Mouse (Mus musculus) thymus, postnatal 0 days (tissue): ENCODE measurements around the gene Trappc5. TPM values are rescaled to one million over a fixed set of nuclear protein-coding genes. Genes with fewer than 3 reads are reported as not detected.

ENCODE experiments used
- DNase-seq: peaks from one replicate; pipeline ENCODE4 v3.0.0-alpha.2; 2015; ENCODE audit warnings: low spot score
- polyA plus RNA-seq: library from polyadenylated mRNA; unstranded; fragments of >200 nt; fragmentation: Nextera tagmentation; extraction: Ambion mirVana; gene quantifications from 2 replicates; pipeline ENCODE4 v1.2.1, GENCODE M21; 2015

Gene Trappc5
- polyA plus RNA-seq, 1 experiment from 2014 or later: 41.7 TPM

DNA sequence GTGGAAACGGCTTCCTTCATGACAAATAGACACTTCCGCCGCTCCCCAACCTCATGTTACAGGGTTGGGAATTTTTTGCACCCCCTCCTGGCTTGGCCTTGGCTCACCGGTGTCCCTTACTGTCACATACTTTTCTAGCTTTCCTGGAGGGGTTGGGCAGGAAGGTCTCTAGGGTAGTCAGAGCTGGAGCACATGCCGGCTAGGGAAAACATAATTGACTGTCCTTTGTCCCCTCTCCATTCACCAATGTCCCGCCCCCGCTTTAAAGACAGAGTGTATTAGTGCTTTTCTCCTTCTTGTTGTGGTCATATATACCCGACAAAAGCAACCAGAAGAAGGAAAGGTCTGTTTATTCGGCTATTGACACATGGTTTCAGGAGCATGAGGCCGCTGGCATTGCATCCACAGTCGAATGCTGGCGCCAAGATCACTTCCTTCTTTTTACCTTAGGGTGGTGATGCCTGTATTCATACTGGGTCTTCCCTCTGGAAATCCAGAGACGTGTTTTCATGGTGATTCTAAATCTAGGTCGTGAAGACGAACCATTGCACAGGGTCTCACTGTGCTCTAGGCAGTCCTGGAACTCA, 987 bp downstream of the Trappc5 start:
- no peak for DNase-seq

DNA sequence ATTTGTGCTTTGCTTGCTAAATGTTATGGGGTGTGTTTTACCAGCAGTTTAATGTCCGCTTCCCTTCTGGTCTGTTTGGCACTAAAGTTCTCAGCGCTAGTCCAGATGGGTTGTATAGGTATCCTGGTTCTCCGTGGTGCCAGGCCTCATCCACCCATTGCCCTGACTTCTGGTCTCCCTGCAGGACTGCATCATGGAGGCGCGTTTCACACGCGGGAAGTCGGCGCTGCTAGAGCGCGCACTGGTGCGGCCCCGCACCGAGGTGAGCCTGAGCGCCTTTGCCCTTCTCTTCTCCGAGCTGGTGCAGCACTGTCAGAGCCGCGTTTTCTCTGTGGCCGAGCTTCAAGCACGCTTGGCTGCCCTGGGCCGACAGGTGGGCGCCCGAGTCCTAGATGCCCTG, 2.7 kb downstream of the Trappc5 start:
- DNase-seq: no peak

DNA sequence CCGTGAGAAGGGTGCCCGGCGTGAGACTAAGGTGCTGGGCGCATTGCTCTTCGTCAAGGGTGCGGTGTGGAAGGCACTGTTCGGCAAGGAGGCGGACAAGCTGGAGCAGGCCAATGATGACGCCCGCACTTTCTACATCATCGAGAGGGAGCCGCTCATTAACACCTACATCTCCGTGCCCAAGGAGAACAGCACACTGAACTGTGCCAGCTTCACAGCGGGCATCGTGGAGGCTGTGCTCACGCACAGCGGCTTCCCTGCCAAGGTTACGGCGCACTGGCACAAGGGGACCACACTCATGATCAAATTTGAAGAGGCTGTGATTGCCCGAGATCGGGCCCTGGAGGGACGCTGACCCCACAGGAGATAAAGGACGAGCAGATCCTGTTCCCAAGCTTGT, 3.1 kb downstream of the Trappc5 start:
- DNase-seq: no peak

DNA sequence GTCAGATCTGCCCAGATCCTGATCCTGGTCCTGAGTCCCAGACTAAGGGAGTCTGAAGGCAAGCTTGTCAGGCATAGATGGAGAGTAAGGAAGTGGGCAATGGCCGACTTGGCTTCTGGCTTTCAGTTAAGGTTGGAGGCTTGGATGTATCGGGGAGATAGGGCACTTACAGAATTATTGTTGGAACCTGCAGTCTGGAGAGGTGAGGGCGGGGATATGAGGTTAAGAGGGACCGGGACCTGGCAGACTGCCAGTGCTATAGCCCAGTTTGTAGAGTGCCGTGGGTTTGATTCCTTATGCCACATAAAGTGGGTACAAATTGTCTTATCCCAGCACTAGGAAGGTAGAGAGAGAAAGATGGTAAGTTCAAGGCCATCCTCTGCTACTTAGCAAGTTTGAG, 3.6 kb downstream of the Trappc5 start:
- no peak for DNase-seq

DNA sequence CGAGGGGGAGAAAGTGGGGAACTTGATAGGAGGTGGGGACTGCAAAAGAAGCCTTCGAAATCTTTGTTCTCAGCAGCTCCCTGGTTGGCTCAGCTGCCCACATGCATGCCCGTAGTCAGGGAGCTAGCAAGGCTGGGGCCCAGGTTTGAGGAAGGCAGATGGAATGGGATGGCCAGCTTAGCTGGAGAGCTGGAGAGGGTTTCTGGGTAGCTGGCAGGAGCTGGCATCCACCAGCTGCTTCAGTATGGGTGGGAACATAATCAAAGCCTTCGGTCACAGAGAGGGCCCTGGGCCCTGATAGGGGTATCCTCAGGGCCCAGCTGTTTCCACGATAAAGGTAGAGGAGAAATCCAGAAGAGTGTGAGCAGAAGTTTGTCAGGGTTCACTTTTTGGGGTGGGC, 6.3 kb downstream of the Trappc5 start:
- no peak for DNase-seq

DNA sequence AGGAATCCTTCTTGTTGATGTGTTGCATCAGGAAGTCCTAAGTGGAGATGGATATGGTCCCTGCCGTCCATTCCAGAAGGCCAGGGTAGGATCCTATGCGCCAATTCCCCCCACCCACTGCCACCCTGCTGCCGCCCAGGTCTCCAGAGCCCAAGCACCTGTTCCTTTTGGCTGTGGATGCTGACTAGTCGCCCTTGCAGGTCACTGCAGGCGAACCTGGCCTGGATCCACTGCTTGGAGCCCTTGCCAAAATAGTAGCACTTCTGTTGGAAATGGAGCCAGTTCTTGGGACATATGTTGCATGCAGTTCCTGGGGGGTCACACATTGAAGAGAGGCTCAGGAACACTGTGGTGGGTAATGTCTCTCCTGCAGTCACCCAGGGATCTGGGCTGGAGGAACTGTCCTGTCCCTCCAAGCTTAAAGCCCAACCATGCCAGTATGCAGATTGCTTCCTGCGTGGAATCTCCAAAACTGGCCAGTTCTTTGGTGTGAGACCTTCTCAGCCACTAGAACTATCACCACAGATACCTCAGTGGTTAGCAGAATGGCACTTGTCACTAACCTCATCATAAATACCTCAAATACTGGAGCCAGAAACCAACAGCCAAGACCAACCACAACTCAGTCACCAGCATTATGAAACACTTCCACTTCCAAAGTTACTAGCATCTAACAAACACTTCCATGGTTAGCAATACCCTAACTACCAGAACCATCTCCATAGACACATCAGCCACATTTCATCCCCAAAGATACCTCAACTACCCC, 7.5 kb downstream of the Trappc5 start:
- no peak for DNase-seq

DNA sequence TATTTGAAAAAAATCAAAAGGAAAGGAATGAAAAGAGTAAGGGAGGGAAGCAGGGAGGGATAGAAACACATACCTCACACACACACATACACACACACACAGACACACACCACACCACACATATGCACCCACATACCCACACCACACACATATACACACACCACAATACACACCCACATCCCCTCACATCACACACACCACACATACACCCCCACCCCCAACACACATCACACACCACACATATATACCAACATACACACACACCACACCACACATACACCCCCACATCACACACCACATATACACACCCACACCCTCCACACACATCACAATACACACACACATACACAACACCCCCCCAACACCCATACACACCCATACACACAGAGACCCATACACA, 8.4 kb downstream of the Trappc5 start:
- no peak for DNase-seq

DNA sequence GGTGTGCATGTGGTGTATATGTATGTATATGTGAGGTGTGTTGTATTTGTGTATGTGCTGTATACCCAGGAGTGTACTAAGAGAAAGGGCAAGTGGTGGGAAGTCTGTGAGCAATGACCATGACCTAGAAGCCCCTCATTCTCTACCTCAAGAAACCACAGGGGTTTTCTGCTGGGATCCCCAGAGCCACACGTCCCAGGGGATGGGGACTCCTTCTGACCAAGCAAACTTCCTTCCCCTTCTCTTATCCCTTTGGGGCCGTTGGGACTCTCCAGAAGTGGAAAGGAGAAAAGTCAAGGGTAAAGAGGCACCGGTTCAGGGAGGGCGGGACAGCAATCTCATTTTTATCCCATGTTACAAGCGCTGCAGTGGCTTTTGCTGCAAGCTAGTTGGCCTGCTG, 9.3 kb downstream of the Trappc5 start:
- DNase-seq: no peak

DNA sequence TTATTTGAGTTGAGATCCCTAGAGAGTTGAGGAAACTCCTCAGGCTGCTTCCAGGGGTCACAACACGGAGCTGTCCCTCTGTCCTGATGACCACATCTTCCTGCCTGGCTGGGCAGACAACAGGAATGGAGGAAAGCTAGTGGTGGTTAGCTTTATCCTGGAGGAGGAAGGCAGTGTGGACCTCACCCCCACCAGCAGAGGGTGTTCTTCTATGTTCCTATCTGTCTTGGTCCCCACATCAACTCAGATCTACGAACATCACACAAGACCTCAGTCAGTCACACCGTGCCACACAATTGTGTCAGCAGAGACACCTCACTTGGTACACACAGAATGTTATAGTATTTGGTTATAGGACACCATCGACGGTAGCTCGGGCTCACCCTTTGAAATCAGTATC, 11.4 kb downstream of the Trappc5 start:
- no peak for DNase-seq

DNA sequence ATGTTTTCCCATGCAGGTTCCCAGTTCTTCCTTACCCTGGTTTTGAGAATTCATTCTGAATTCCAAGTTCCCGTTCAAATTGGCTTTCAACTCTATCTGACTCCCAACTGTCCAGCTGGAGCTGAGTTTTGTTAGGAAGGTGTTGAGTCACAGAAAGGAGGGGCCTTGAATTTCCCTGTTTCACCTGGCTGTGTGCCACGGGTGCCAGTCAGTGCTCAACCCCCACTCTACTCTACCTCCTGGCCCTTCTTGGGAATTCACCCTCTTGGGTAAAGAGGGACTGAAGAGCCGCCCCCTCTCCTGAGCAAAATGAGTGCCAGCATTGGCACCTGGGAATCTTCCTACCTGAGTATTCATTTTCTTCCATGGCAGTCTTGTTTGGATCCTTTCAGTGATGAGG, 14.7 kb downstream of the Trappc5 start:
- no peak for DNase-seq

DNA sequence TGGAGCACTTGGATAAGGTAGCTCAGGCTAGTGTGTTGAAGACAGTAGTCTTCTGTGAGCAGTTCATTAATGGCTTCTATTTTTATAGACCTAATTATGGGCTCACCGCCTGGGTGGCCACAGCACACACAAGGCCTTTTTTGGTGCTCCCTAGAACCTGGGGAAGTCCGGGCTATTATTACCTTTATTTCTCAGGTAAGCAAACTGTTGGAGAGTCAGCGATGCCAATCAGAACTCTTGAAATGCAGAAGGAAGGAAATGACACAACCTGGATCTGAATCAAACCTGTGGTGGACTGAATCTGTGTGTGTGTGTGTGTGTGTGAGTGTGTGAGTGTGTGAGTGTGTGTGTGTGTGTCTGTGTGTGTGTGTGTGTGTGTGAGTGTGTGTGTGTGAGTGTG, 18.0 kb downstream of the Trappc5 start, which contains the start of gene Fcer2a:
TSS of gene Fcer2a (minus strand) at position 55 of the 400 bp plus-strand sequence.
- DNase-seq: no peak

DNA sequence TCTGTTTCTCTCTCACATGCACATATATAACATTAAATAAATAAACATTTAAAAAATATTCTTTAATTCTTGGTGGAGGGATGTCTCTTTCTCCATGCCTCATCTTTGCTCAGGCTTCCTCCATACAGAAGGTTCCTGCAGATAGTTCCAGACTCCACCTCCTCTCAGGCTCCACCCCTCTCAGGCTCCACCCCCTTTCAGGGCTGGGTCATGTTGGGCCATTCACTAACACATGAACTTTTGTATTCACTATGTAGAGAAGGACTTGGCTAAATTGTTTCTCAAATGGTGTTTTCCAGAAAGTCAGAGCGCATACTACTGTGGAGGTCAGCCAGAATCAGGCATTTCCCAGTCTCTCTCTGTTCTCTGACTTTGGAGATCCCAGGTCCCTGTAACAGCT, 25.4 kb downstream of the Trappc5 start:
- DNase-seq: no peak

DNA sequence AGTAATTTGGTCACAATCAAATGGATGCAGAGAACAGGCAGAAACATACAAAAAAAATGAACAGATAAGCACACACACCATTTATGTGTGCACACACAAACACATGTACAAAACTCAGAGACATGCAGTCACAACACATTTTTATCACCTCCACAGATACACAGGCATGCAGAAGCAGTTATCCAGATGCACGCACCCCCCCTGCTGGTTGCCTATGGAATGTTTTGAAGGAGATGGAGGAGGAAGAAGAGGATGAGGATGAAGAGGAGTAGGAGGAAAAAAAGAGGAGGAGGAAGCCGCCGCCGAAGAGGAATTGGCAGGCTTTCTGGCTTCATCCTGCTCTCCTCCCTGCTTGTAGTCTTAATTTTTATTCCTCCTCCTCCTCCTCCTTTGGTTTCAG, 29.6 kb downstream of the Trappc5 start:
- no peak for DNase-seq

DNA sequence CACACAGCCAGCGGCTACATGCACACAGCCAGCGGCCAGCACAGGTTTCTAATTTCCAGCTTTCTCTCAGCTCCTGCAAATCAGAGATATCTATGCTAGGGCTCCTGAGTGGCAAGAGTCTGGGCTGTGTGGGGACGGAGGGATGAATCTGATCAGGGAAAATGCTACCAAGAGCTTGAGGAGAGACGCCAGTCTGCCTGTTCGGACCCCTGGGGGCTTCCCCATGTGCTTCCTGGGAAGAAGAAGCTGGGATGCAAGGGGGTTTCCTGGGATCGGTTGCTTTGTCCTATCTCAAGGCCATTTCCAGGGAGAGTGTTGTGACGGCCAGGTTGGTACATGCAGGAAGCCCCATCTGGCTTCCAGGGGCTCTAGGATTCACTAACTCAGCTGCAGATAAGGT, 31.5 kb downstream of the Trappc5 start:
- no peak for DNase-seq

DNA sequence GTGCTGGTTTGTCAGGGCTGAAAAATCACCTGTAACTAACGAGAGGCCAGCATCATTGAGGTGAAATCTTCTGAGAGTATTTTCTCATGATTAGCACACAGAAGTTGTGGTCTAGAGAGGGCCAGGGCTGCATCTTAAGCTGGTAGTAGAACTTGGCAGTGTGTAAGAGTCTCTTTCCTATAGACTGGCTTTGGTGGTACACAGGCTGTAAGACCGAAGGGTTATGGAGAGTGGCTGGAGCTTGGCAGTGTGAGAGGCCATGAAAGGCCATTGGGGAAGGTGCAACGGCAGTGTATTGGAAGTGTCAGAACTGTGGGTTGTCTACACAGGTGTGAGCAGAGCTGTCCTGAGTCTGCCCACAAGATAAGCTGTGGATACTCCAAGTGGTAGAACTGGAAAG, 34.2 kb downstream of the Trappc5 start:
- DNase-seq: no peak

DNA sequence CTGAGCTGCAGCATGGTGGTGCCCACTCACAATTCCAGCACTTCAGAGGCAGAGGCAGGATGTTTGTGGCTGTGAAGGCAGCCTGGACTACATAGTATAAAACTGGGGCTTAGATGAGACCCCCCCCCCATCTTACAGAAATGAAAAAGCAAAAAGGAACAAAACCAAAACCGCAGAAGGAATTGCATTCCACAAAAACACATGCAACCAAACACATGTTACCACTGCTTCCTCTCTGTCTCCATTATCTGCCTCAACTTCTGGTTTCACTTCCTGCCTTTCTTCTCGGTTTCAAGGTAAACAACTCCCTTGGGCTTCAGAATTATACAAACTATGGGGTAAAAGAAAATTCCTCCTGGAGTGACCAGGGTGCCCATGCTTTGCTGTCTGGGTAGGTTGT, 35.5 kb downstream of the Trappc5 start:
- peak; percentile 33 for DNase-seq

DNA sequence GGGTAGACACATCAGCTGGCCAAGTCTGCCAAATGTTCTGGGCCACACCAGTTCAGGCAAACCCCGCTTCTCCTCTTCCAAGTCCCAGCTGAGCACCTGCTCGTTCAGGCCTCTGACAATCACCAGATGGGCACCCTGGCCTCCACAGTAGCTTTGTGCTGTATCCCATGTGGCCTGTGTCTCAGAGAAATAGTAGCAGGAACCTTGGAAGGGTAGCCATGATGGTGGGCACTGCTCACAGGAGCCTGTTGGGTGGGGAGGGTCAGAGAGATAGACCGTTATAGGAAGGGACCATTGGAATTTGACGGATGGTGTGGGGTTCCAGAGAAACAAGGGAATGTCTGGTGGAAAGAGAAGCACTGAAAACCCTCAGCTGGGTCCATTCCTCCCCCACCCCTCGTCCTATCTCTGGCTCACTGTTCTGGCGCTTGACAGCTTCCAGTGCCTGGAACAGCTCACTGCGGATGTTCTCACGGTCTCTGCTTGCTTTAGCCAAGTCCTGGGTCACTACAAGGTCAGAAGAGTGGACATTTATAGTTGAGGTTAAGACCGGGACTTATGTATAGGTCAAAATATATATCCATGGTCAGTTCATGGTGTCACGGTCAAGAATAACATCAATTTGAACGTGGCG, 41.3 kb downstream of the Trappc5 start:
- DNase-seq: no peak

DNA sequence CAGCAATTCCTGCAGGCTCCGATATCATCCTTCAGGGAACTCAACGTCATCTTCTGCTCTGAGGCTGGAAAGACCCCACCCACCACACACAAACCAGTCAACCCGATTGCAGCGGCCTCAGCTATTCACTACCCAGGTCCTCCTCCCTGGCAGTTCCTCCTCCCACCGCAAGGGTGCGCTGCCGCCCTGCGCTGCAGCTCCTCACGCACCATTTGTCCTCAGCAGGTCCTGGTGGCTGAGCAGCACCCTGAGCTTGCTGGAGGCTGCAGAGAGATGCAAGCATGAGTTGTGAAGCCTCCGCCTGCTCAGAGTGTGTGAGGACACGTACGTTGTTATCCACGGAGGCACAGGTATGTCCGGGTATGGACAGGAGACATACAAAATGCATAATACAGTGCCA, 42.5 kb downstream of the Trappc5 start:
- peak; percentile 74 for DNase-seq

DNA sequence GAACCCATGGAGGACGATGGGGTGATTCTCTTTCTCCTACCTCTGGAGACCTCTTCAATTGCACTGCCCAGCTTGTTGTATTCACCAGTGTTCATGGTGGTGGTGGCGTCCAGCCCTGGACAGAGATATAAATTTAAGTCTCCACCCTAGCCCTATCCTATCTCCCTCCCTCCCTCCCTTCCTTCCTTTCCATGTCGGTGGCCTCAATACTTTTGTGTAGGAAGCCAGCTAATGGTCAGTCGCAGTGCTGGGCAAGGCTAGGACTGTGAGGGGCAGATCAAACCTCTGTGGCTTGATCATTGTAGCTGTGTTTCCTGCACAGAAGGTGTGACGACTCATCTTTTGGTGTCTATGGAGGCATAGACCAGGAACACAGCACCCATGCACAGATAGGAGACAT, 44.5 kb downstream of the Trappc5 start, which contains the start of gene Clec4g:
TSS of gene Clec4g (minus strand) at position 101 of the 400 bp plus-strand sequence.
- no peak for DNase-seq

DNA sequence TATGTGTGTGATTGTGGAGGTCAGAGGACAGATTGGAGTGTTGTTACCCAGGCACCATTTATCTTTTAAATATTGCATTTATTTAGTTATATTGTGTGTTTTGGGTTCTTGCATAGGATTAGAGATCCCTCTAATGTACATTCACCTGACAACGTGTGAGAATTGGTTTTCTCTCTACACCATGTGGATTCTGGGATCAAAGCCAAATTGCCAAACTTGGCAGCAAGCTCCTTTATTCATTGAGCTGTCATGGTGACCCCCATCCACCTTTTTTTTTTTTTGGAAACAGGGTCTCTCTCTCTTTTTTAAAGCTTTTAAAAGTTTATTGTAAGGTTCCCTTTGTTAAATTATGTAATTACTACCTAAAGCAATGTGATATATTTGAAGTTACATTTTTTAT, 44.9 kb downstream of the Trappc5 start:
- no peak for DNase-seq
